Mouse (Mus musculus): ENCODE results near the gene Fgfr2. TPM values are rescaled to one million over a fixed set of nuclear protein-coding genes. Genes with fewer than 3 reads are reported as not detected.

The Fgfr2 gene
- polyA plus RNA-seq, 1 experiment = 0.17 TPM

- Histone ChIP-seq H3K36me3 (ENCODE audit: control insufficient read depth, insufficient read depth) (no peaks in the 10 kb centered on the region), H3ac (ENCODE audit: control insufficient read depth, insufficient read length) (peak within 1 kb of the TSS; percentile 86), H3K79me2 (ENCODE audit: control insufficient read depth, insufficient read depth) (peaks cover 12% of the 10 kb centered on the region), H3K4me3 (peak within 1 kb of the TSS; percentile 56), H3K4me2 (ENCODE audit: low read depth) (peak within 1 kb of the TSS; percentile 97), H3K27me3 (ENCODE audit: control insufficient read depth, insufficient read depth, insufficient read length) (no peaks in the 10 kb centered on the region)
- TF ChIP-seq USF1 (IDR thresholded peaks at IDR 0.05; ENCODE audit: low read depth) (no peak), MYOG (IDR thresholded peaks at IDR 0.05; ENCODE audit: control insufficient read depth in 1 of 3, insufficient read depth in 1 of 3, insufficient read length in 2 of 3, low read depth in 2 of 3) (no peak), E2F4 (IDR thresholded peaks at IDR 0.05; ENCODE audit: insufficient read depth) (no peak), REST (IDR thresholded peaks at IDR 0.05; ENCODE audit: insufficient read depth, insufficient read length) (no peak), TCF12 (IDR thresholded peaks at IDR 0.05; ENCODE audit: insufficient read depth, poor library complexity, severe bottlenecking) (no peak), MYOD1 (IDR thresholded peaks at IDR 0.05; ENCODE audit: control insufficient read depth in 1 of 3, insufficient read length in 2 of 3, low read depth in 2 of 3) (peak in 1 of 3 experiments; percentile 36), SRF (IDR thresholded peaks at IDR 0.05; ENCODE audit: control insufficient read depth, insufficient read length, low read depth) (no peak), CEBPB (IDR thresholded peaks at IDR 0.05; ENCODE audit: insufficient read depth, poor library complexity, severe bottlenecking) (no peak), MAX (IDR thresholded peaks at IDR 0.05; ENCODE audit: low read depth) (no peak), POLR2A (IDR thresholded peaks at IDR 0.05; ENCODE audit: insufficient read length, low read depth) (peak; percentile 78), TCF3 (IDR thresholded peaks at IDR 0.05; ENCODE audit: insufficient read length, low read depth) (no peak), POLR2AphosphoS2 (IDR thresholded peaks at IDR 0.05; ENCODE audit: insufficient read length, low read depth) (peak; percentile 83)
Observed at GRCm38 (mm10) chr7:132813416-132814088, 309.6 kb downstream of the Fgfr2 start, which contains the start of gene Fam53b. Fam53b (minus strand) TSS chr7:132813886.

GRCm38 (mm10) chr7:132812619-132813415, 310.3 kb downstream of the Fgfr2 start:
- Histone ChIP-seq H3K79me2 (ENCODE audit: control insufficient read depth, insufficient read depth) (peaks cover 16% of the 10 kb centered on the region), H3K4me2 (ENCODE audit: low read depth) (peak overlapping the region; percentile 97), H3K4me3 (peak overlapping the region; percentile 56), H3ac (ENCODE audit: control insufficient read depth, insufficient read length) (peak overlapping the region; percentile 86), H3K27me3 (ENCODE audit: control insufficient read depth, insufficient read depth, insufficient read length) (no peaks in the 10 kb centered on the region), H3K36me3 (ENCODE audit: control insufficient read depth, insufficient read depth) (no peaks in the 10 kb centered on the region)
- TF ChIP-seq TCF12 (IDR thresholded peaks at IDR 0.05; ENCODE audit: insufficient read depth, poor library complexity, severe bottlenecking) (no peak), POLR2A (IDR thresholded peaks at IDR 0.05; ENCODE audit: insufficient read length, low read depth) (peak; percentile 8), POLR2AphosphoS2 (IDR thresholded peaks at IDR 0.05; ENCODE audit: insufficient read length, low read depth) (peak; percentile 31)

GRCm38 (mm10) chr7:132811716-132812618, 311.2 kb downstream of the Fgfr2 start:
- TF ChIP-seq E2F4 (IDR thresholded peaks at IDR 0.05; ENCODE audit: insufficient read depth) (no peak), USF1 (IDR thresholded peaks at IDR 0.05; ENCODE audit: low read depth) (no peak), POLR2A (IDR thresholded peaks at IDR 0.05; ENCODE audit: insufficient read length, low read depth) (no peak), SRF (IDR thresholded peaks at IDR 0.05; ENCODE audit: control insufficient read depth, insufficient read length, low read depth) (no peak), POLR2AphosphoS2 (IDR thresholded peaks at IDR 0.05; ENCODE audit: insufficient read length, low read depth) (no peak), TCF12 (IDR thresholded peaks at IDR 0.05; ENCODE audit: insufficient read depth, poor library complexity, severe bottlenecking) (no peak), CEBPB (IDR thresholded peaks at IDR 0.05; ENCODE audit: insufficient read depth, poor library complexity, severe bottlenecking) (no peak), MYOG (IDR thresholded peaks at IDR 0.05; ENCODE audit: control insufficient read depth in 1 of 3, insufficient read depth in 1 of 3, insufficient read length in 2 of 3, low read depth in 2 of 3) (no peak), MAX (IDR thresholded peaks at IDR 0.05; ENCODE audit: low read depth) (no peak), MYOD1 (IDR thresholded peaks at IDR 0.05; ENCODE audit: control insufficient read depth in 1 of 3, insufficient read length in 2 of 3, low read depth in 2 of 3) (no peak), TCF3 (IDR thresholded peaks at IDR 0.05; ENCODE audit: insufficient read length, low read depth) (no peak), REST (IDR thresholded peaks at IDR 0.05; ENCODE audit: insufficient read depth, insufficient read length) (no peak)
- H3K36me3 ChIP-seq (ENCODE audit: control insufficient read depth, insufficient read depth) = no peaks in the 10 kb centered on the region
- peak overlapping the region; percentile 97 for H3K4me2 ChIP-seq (ENCODE audit: low read depth)
- peak overlapping the region; percentile 56 for H3K4me3 ChIP-seq
- H3K79me2 ChIP-seq (ENCODE audit: control insufficient read depth, insufficient read depth) = peaks cover 21% of the 10 kb centered on the region
- peak overlapping the region; percentile 86 for H3ac ChIP-seq (ENCODE audit: control insufficient read depth, insufficient read length)
- no peaks in the 10 kb centered on the region for H3K27me3 ChIP-seq (ENCODE audit: control insufficient read depth, insufficient read depth, insufficient read length)

- H3K36me3 ChIP-seq (ENCODE audit: control insufficient read depth, insufficient read depth) = no peaks in the 10 kb centered on the region
- TF ChIP-seq POLR2AphosphoS2 (IDR thresholded peaks at IDR 0.05; ENCODE audit: insufficient read length, low read depth) (no peak), MYOG (IDR thresholded peaks at IDR 0.05; ENCODE audit: control insufficient read depth in 1 of 3, insufficient read depth in 1 of 3, insufficient read length in 2 of 3, low read depth in 2 of 3) (peak in 2 of 3 experiments; percentile 37 to 74), USF1 (IDR thresholded peaks at IDR 0.05; ENCODE audit: low read depth) (no peak), CEBPB (IDR thresholded peaks at IDR 0.05; ENCODE audit: insufficient read depth, poor library complexity, severe bottlenecking) (no peak), E2F4 (IDR thresholded peaks at IDR 0.05; ENCODE audit: insufficient read depth) (no peak), MAX (IDR thresholded peaks at IDR 0.05; ENCODE audit: low read depth) (no peak), POLR2A (IDR thresholded peaks at IDR 0.05; ENCODE audit: insufficient read length, low read depth) (no peak), SRF (IDR thresholded peaks at IDR 0.05; ENCODE audit: control insufficient read depth, insufficient read length, low read depth) (no peak), MYOD1 (IDR thresholded peaks at IDR 0.05; ENCODE audit: control insufficient read depth in 1 of 3, insufficient read length in 2 of 3, low read depth in 2 of 3) (peak in 1 of 3 experiments; percentile 63)
- no peaks in the 10 kb centered on the region for H3K27me3 ChIP-seq (ENCODE audit: control insufficient read depth, insufficient read depth, insufficient read length)
- H3ac ChIP-seq (ENCODE audit: control insufficient read depth, insufficient read length) = no peak overlapping the region
- H3K79me2 ChIP-seq (ENCODE audit: control insufficient read depth, insufficient read depth) = peaks cover 28% of the 10 kb centered on the region
- H3K4me2 ChIP-seq (ENCODE audit: low read depth) = peak overlapping the region; percentile 97
- peak overlapping the region; percentile 56 for H3K4me3 ChIP-seq
Observed at GRCm38 (mm10) chr7:132810879-132811278, 312.3 kb downstream of the Fgfr2 start.
